Mouse (Mus musculus) liver, embryonic 14.5 days (tissue): ENCODE data around the gene Adgrb2. TPM values are rescaled to one million over a fixed set of nuclear protein-coding genes. Genes with fewer than 3 reads are reported as not detected.

Experiments used
- ATAC-seq: fragments of 200-750 bp; cut with Nextera tagmentation; 2 replicates; pipeline ENCODE4 v1.8.0; 2017; ENCODE audit warnings: moderate number of reproducible peaks, mild to moderate bottlenecking, moderate library complexity; ENCODE audit not compliant: insufficient read depth
- DNase-seq, 3 experiments: peaks; one replicate each; pipeline ENCODE4 v3.0.0-alpha.2; 2012 to 2013; ENCODE audit warnings: low read depth in 3 of 3, low spot score in 3 of 3
- H3K27ac ChIP-seq: fragments of 300-500 bp; sonication (generic); 2 replicates; pipeline ENCODE4 v1.5.1; 2014; ENCODE audit warnings: moderate library complexity, mild to moderate bottlenecking, control low read depth, inconsistent platforms
- H3K27me3 ChIP-seq: fragments of 300-500 bp; sonication (generic); 2 replicates; pipeline ENCODE4 v1.6.1; 2014; ENCODE audit warnings: mild to moderate bottlenecking, low read length, moderate library complexity; ENCODE audit not compliant: control insufficient read depth, insufficient read depth
- H3K36me3 ChIP-seq: fragments of 300-500 bp; sonication (generic); replicated peaks from 2 replicates; pipeline ENCODE4 v1.6.1; 2014; ENCODE audit warnings: low read depth; ENCODE audit not compliant: control insufficient read depth, insufficient read depth
- H3K4me1 ChIP-seq, 2 experiments: fragments of 200-500 bp in 1 of 2; fragments of 300-500 bp in 1 of 2; sonication (generic) in 1 of 2; replicated peaks; 2 replicates each; pipeline ENCODE4 v1.6.1; 2012 to 2014; ENCODE audit warnings: antibody characterized with exemption in 1 of 2, inconsistent platforms in 1 of 2, low read length in 1 of 2; ENCODE audit not compliant: control insufficient read depth in 2 of 2, insufficient read depth in 2 of 2
- H3K4me2 ChIP-seq: fragments of 300-500 bp; sonication (generic); 2 replicates; pipeline ENCODE4 v1.6.1; 2014; ENCODE audit warnings: low read depth, mild to moderate bottlenecking, control low read depth, moderate library complexity
- H3K4me3 ChIP-seq, 2 experiments: fragments of 200-500 bp in 1 of 2; fragments of 300-500 bp in 1 of 2; sonication (generic) in 1 of 2; 2 replicates each; pipeline ENCODE4 v1.5.1; 2012 to 2014; ENCODE audit warnings: low read depth in 2 of 2, low read length in 2 of 2, mild to moderate bottlenecking in 2 of 2, control low read depth in 1 of 2, inconsistent platforms in 1 of 2, moderate library complexity in 1 of 2; ENCODE audit not compliant: insufficient read depth in 1 of 2
- H3K9ac ChIP-seq: fragments of 300-500 bp; sonication (generic); replicated peaks from 2 replicates; pipeline ENCODE4 v1.6.1; 2014; ENCODE audit warnings: mild to moderate bottlenecking, control low read depth, moderate library complexity
- H3K9me3 ChIP-seq: fragments of 300-500 bp; sonication (generic); 2 replicates; pipeline ENCODE4 v1.6.1; 2016; ENCODE audit warnings: low read length, mixed read lengths; ENCODE audit not compliant: control insufficient read depth
- CTCF ChIP-seq: IDR thresholded peaks from 2 replicates; pipeline ENCODE4 v1.5.1; 2016; ENCODE audit warnings: antibody characterized with exemption, low read depth, control low read depth
- EP300 ChIP-seq: IDR thresholded peaks from 2 replicates; pipeline ENCODE4 v1.6.1; 2016; ENCODE audit warnings: antibody characterized with exemption, low read depth
- WGBS: fragments of 180-500 bp; shearing (Covaris S2); extraction: QIAGEN DNeasy Blood & Tissue Kit; methylation state at CpG from one replicate; pipeline ENCODE4 v1.1.7; 2014; ENCODE audit not compliant: insufficient replicate concordance; 5-methylcytosine and 5-hydroxymethylcytosine counted together
- polyA plus RNA-seq, 2 experiments: library from polyadenylated mRNA; depleted of rRNA in 1 of 2; stranded (reverse) in 1 of 2; unstranded in 1 of 2; fragments of >200 nt; fragmentation: Nextera tagmentation in 1 of 2; extraction: Ambion mirVana in 1 of 2; gene quantifications; 2 replicates each; pipeline versions ENCODE4 v1.2.1 to v1.2.3; 2012 to 2014

Adgrb2 gene
- polyA plus RNA-seq, 2 experiments, result 0.15 to 0.22 TPM

DNA sequence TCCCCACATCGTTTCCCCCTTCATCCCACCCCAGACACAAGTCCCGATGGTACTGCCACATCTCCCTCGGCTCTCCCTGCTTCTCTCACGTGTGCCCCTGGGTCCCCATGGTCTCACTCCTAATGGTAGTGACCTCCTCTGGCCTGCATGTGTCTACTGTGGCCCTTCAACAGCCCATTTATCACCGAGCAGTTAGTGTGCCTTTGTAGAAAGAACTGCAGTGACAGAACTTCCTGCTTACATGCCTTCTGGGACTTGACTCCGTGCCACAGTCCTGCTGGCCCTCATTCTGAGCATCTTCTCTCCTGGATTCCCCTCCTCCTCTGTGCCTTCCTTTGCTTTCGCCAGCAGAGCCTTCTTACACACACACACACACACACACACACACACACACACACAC, 78.5 kb downstream of the Adgrb2 start:
- no peaks in the 10 kb centered on the region for H3K4me1 ChIP-seq
- 49% methylated on average over 7 of the region's 7 CpGs for WGBS

GRCm38 (mm10) chr4:130066816-130067215, 82.1 kb downstream of the Adgrb2 start:
- TF ChIP-seq CTCF (peak; percentile 85), EP300 (no peak)
- WGBS, result 14% methylated on average over 8 of the region's 8 CpGs
- Histone ChIP-seq H3K36me3 (no peaks in the 10 kb centered on the region), H3K9me3 (no peaks in the 10 kb centered on the region), H3K27me3 (no peaks in the 10 kb centered on the region), H3K4me1 (no peaks in the 10 kb centered on the region), H3K9ac (no peak overlapping the region), H3K4me3 (no peak overlapping the region), H3K4me2 (no peak overlapping the region), H3K27ac (no peak overlapping the region)
- ATAC-seq (no peak), DNase-seq (no peak)

More for the DNA sequence above, 78.5 kb downstream of the Adgrb2 start:
- Histone ChIP-seq H3K27ac (no peak overlapping the region), H3K4me2 (no peak overlapping the region), H3K27me3 (no peaks in the 10 kb centered on the region), H3K9me3 (no peaks in the 10 kb centered on the region), H3K9ac (no peak overlapping the region), H3K36me3 (no peaks in the 10 kb centered on the region), H3K4me3 (no peak overlapping the region)
- ATAC-seq (no peak), DNase-seq (no peak)
- TF ChIP-seq EP300 (no peak), CTCF (no peak)

GRCm38 (mm10) chr4:130070523-130070922, 85.9 kb downstream of the Adgrb2 start:
- Histone ChIP-seq H3K27me3 (no peaks in the 10 kb centered on the region), H3K4me3 (no peak overlapping the region), H3K9me3 (no peaks in the 10 kb centered on the region), H3K9ac (no peak overlapping the region), H3K4me1 (no peaks in the 10 kb centered on the region), H3K27ac (no peak overlapping the region), H3K36me3 (no peaks in the 10 kb centered on the region), H3K4me2 (no peak overlapping the region)
- no peak for DNase-seq
- no peak for TF ChIP-seq CTCF
- 55% methylated on average over 3 of the region's 3 CpGs for WGBS
- ATAC-seq, result no peak

GRCm38 (mm10) chr4:130071758-130072157, 87.1 kb downstream of the Adgrb2 start:
- 27% methylated on average over 2 of the region's 2 CpGs for WGBS
- H3K9ac ChIP-seq, result no peak overlapping the region
- no peak for DNase-seq
- no peak overlapping the region for H3K27ac ChIP-seq
- H3K4me2 ChIP-seq, result no peak overlapping the region
- no peak overlapping the region for H3K4me3 ChIP-seq
- H3K27me3 ChIP-seq, result no peaks in the 10 kb centered on the region
- TF ChIP-seq EP300, result no peak
- no peak for TF ChIP-seq CTCF
- H3K9me3 ChIP-seq, result no peaks in the 10 kb centered on the region
- ATAC-seq, result no peak
- H3K36me3 ChIP-seq, result no peaks in the 10 kb centered on the region
- no peaks in the 10 kb centered on the region for H3K4me1 ChIP-seq

Other genes with a start within 250 kb of the Adgrb2 start
- 12.5 and 16.7 TPM in 2 replicates for gene Khdrbs1, start 242.6 kb upstream of the Adgrb2 start, polyA plus RNA-seq (2012; rRNA removed)
- 24.0 and 28.2 TPM in 2 replicates for gene Khdrbs1, start 242.6 kb upstream of the Adgrb2 start, polyA plus RNA-seq (2014; fragmentation: Nextera tagmentation; extraction: Ambion mirVana)
- 26.1 and 42.2 TPM in 2 replicates for gene Ptp4a2, start 173.7 kb upstream of the Adgrb2 start, polyA plus RNA-seq (2012; rRNA removed)
- 150 and 154 TPM in 2 replicates for gene Ptp4a2, start 173.7 kb upstream of the Adgrb2 start, polyA plus RNA-seq (2014; fragmentation: Nextera tagmentation; extraction: Ambion mirVana)
- gene Spocd1, start 55.6 kb upstream of the Adgrb2 start, polyA plus RNA-seq (2012; rRNA removed), result 0.03 TPM in 1 of 2 replicates, not detected in the other
- 0.11 TPM in 1 of 2 replicates, not detected in the other for gene Spocd1, start 55.6 kb upstream of the Adgrb2 start, polyA plus RNA-seq (2014; fragmentation: Nextera tagmentation; extraction: Ambion mirVana)
- gene Col16a1, start 63.0 kb downstream of the Adgrb2 start, polyA plus RNA-seq (2012; rRNA removed), result 2.0 and 3.0 TPM in 2 replicates
- gene Col16a1, start 63.0 kb downstream of the Adgrb2 start, polyA plus RNA-seq (2014; fragmentation: Nextera tagmentation; extraction: Ambion mirVana), result 1.5 and 2.3 TPM in 2 replicates
- 24.9 and 31.4 TPM in 2 replicates for gene Pef1, start 117.7 kb downstream of the Adgrb2 start, polyA plus RNA-seq (2012; rRNA removed)
- 38.9 and 41.3 TPM in 2 replicates for gene Pef1, start 117.7 kb downstream of the Adgrb2 start, polyA plus RNA-seq (2014; fragmentation: Nextera tagmentation; extraction: Ambion mirVana)
- 0.04 TPM in 1 of 2 replicates, not detected in the other for gene Hcrtr1, start 154.5 kb downstream of the Adgrb2 start, polyA plus RNA-seq (2012; rRNA removed)
- not detected in 2 replicates for gene Hcrtr1, start 154.5 kb downstream of the Adgrb2 start, polyA plus RNA-seq (2014; fragmentation: Nextera tagmentation; extraction: Ambion mirVana)
- 24.4 and 27.0 TPM in 2 replicates for gene Tinagl1, start 190.3 kb downstream of the Adgrb2 start, polyA plus RNA-seq (2012; rRNA removed)
- 18.2 and 20.7 TPM in 2 replicates for gene Tinagl1, start 190.3 kb downstream of the Adgrb2 start, polyA plus RNA-seq (2014; fragmentation: Nextera tagmentation; extraction: Ambion mirVana)
- gene Gm853, start 237.5 kb downstream of the Adgrb2 start, polyA plus RNA-seq (2012; rRNA removed), result 0.01 TPM in 1 of 2 replicates, not detected in the other
- gene Gm853, start 237.5 kb downstream of the Adgrb2 start, polyA plus RNA-seq (2014; fragmentation: Nextera tagmentation; extraction: Ambion mirVana), result not detected in 2 replicates